Mouse (Mus musculus) right cerebral cortex, adult 18-20 months (tissue): ENCODE measurements at regions not wholly inside any gene's neighbourhood (a gene's known extent, or its start where the extent isn't known, plus 50 kb on each side); places are given as distances from the start of the nearest gene placed in this dataset.

ENCODE experiments used
- DNase-seq: peaks from one replicate; pipeline ENCODE4 v3.0.0; 2022; ENCODE audit warnings: mixed read lengths

- DNase-seq, result no peak
Observed at GRCm38 (mm10) chr13:88014741-88015140, 806.5 kb upstream of the Edil3 start.

DNA sequence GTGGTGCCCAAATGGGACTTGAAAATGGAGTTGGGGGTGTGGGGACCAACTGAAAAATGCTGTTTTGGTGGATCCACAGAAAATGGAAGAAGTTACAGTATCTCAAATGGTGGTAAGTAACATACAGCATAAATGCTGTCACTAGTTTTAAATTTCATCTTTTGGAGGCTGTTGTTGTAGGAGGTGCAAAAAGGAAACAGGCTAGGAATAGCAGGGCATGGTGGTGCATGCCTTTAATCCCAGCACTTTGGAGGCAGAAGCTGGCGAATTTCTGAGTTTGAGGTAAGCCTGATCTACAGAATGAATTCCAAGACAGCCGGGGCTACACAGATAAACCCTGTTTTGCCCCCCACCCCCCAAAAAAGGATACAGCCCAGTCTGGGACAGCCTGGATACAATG lies 794.8 kb upstream of the Edil3 start:
- peak; percentile 43 for DNase-seq
